Mouse (Mus musculus) megakaryocyte, adult 5-6 weeks (primary cell): ENCODE results near the gene Nup205. TPM values are rescaled to one million over a fixed set of nuclear protein-coding genes. Genes with fewer than 3 reads are reported as not detected.

Source experiments
- ATAC-seq: 2 replicates; pipeline ENCODE4 v1.8.0; 2016; ENCODE audit warnings: mild to moderate bottlenecking, inconsistent platforms; ENCODE audit not compliant: poor library complexity, severe bottlenecking
- total RNA-seq, 2 experiments: library from RNA; stranded (forward) in 1 of 2; stranded (reverse) in 1 of 2; fragments of 153-499, 151-499 nt in 1 of 2; fragments of 221-1000, 200-1000 nt in 1 of 2; gene quantifications; 2 replicates each; pipeline versions ENCODE4 v1.2.3 to v1.2.4; 2015 to 2017

Nup205 gene
- total RNA-seq, 2 experiments from 2014 or later: 42.0 to 43.7 TPM

GRCm38 (mm10) chr6:35277903-35278587 is 100.8 kb downstream of the Nup205 start:
- ATAC-seq: no peak

GRCm38 (mm10) chr6:35279306-35279705 is 102.1 kb downstream of the Nup205 start:
- no peak for ATAC-seq

GRCm38 (mm10) chr6:35288114-35288761 is 111.0 kb downstream of the Nup205 start:
- no peak for ATAC-seq

- ATAC-seq: no peak
Measured at GRCm38 (mm10) chr6:35288920-35289319, 111.7 kb downstream of the Nup205 start.

- ATAC-seq: no peak
Measured at GRCm38 (mm10) chr6:35289676-35290075, 112.5 kb downstream of the Nup205 start.

- ATAC-seq: no peak
Measured at GRCm38 (mm10) chr6:35294964-35295363, 117.7 kb downstream of the Nup205 start.

- ATAC-seq: no peak
Measured at GRCm38 (mm10) chr6:35297001-35297400, 119.8 kb downstream of the Nup205 start.

Other genes starting within 250 kb of the Nup205 start
- gene Slc23a4, start 189.0 kb upstream of the Nup205 start, total RNA-seq (2015): 0.36 TPM in 1 of 2 replicates, not detected in the other
- gene Slc23a4, start 189.0 kb upstream of the Nup205 start, total RNA-seq (2017): 0.11 and 0.73 TPM in 2 replicates
- 48.7 and 49.1 TPM in 2 replicates for gene Cnot4, start 43.7 kb upstream of the Nup205 start, total RNA-seq (2015)
- gene Cnot4, start 43.7 kb upstream of the Nup205 start, total RNA-seq (2017): 24.1 and 32.4 TPM in 2 replicates
- gene Slc13a4, start 130.7 kb downstream of the Nup205 start, total RNA-seq (2015): not detected in 2 replicates
- 0.22 TPM in 1 of 2 replicates, not detected in the other for gene Slc13a4, start 130.7 kb downstream of the Nup205 start, total RNA-seq (2017)
- not detected in 2 replicates for gene Fam180a, start 148.7 kb downstream of the Nup205 start, total RNA-seq (2015)
- gene Fam180a, start 148.7 kb downstream of the Nup205 start, total RNA-seq (2017): not detected in 2 replicates